Mouse (Mus musculus) kidney, embryonic 16.5 days (tissue): ENCODE results near the gene BC029722. TPM values are rescaled to one million over a fixed set of nuclear protein-coding genes. Genes with fewer than 3 reads are reported as not detected.
A peak's percentile ranks its signal among the peaks of the same experiment; 100 is the strongest.

Source experiments
- ATAC-seq: fragments of 200-750 bp; cut with Nextera tagmentation; 2 replicates; pipeline ENCODE4 v1.8.0; 2017; ENCODE audit warnings: moderate TSS enrichment; ENCODE audit not compliant: low FRiP score, low TSS enrichment
- H3K27ac ChIP-seq: fragments of 300-500 bp; sonication (generic); 2 replicates; pipeline ENCODE4 v1.5.1; 2014; ENCODE audit warnings: low read length
- H3K27me3 ChIP-seq: fragments of 300-500 bp; sonication (generic); 2 replicates; pipeline ENCODE4 v1.6.1; 2014; ENCODE audit warnings: low read length, control low read depth, mixed read lengths; ENCODE audit not compliant: insufficient read depth
- H3K36me3 ChIP-seq: fragments of 300-500 bp; sonication (generic); 2 replicates; pipeline ENCODE4 v1.6.1; 2014; ENCODE audit warnings: low read length, control low read depth, mixed read lengths; ENCODE audit not compliant: insufficient read depth
- H3K4me1 ChIP-seq: fragments of 300-500 bp; sonication (generic); 2 replicates; pipeline ENCODE4 v1.6.1; 2014; ENCODE audit warnings: low read length, control low read depth, mixed read lengths; ENCODE audit not compliant: insufficient read depth
- H3K4me2 ChIP-seq: fragments of 300-500 bp; sonication (generic); replicated peaks from 2 replicates; pipeline ENCODE4 v1.6.1; 2014; ENCODE audit warnings: low read depth, low read length
- H3K4me3 ChIP-seq: fragments of 300-500 bp; sonication (generic); 2 replicates; pipeline ENCODE4 v1.5.1; 2014; ENCODE audit warnings: mild to moderate bottlenecking, low read length
- H3K9ac ChIP-seq: fragments of 300-500 bp; sonication (generic); replicated peaks from 2 replicates; pipeline ENCODE4 v1.6.1; 2014; ENCODE audit warnings: low read length
- H3K9me3 ChIP-seq: fragments of 300-500 bp; sonication (generic); 2 replicates; pipeline ENCODE4 v1.6.1; 2016; ENCODE audit warnings: low read length, control low read depth
- WGBS: fragments of 180-500 bp; shearing (Covaris S2); extraction: QIAGEN DNeasy Blood & Tissue Kit; methylation state at CpG from one replicate; pipeline ENCODE4 v1.1.7; 2014; 5-methylcytosine and 5-hydroxymethylcytosine counted together
- polyA plus RNA-seq: library from polyadenylated mRNA; unstranded; fragments of >200 nt; fragmentation: Nextera tagmentation; extraction: Ambion mirVana; gene quantifications from 2 replicates; pipeline ENCODE4 v1.2.1, GENCODE M21; 2015

BC029722 gene
- polyA plus RNA-seq, 1 experiment from 2014 or later = 20.0 TPM

- no peak for ATAC-seq
- Histone ChIP-seq H3K36me3 (no peaks in the 10 kb centered on the region), H3K27me3 (no peaks in the 10 kb centered on the region), H3K4me2 (no peak overlapping the region), H3K9me3 (no peaks in the 10 kb centered on the region), H3K9ac (no peak overlapping the region), H3K4me1 (no peaks in the 10 kb centered on the region), H3K4me3 (no peak overlapping the region), H3K27ac (no peak overlapping the region)
- 55% methylated on average over 18 of the region's 18 CpGs for WGBS
Measured at GRCm38 (mm10) chr2:155787949-155788931, 31.0 kb downstream of the BC029722 start.

- ATAC-seq = no peak
- no peak overlapping the region for H3K4me2 ChIP-seq
- no peak overlapping the region for H3K27ac ChIP-seq
- H3K9ac ChIP-seq = no peak overlapping the region
- 77% methylated on average over 5 of the region's 5 CpGs for WGBS
- H3K27me3 ChIP-seq = no peaks in the 10 kb centered on the region
- no peaks in the 10 kb centered on the region for H3K9me3 ChIP-seq
- no peak overlapping the region for H3K4me3 ChIP-seq
- H3K36me3 ChIP-seq = no peaks in the 10 kb centered on the region
- no peaks in the 10 kb centered on the region for H3K4me1 ChIP-seq
Measured at GRCm38 (mm10) chr2:155786905-155787304, 32.3 kb downstream of the BC029722 start.

- H3K36me3 ChIP-seq = no peaks in the 10 kb centered on the region
Measured at GRCm38 (mm10) chr2:155784534-155784933, 34.7 kb downstream of the BC029722 start.

GRCm38 (mm10) chr2:155779506-155779905 lies 39.7 kb downstream of the BC029722 start:
- H3K4me3 ChIP-seq = no peak overlapping the region
- no peak overlapping the region for H3K9ac ChIP-seq
- 74% methylated on average over 3 of the region's 3 CpGs for WGBS
- no peak overlapping the region for H3K27ac ChIP-seq
- no peaks in the 10 kb centered on the region for H3K9me3 ChIP-seq
- peaks cover 3% of the 10 kb centered on the region for H3K4me1 ChIP-seq
- H3K4me2 ChIP-seq = no peak overlapping the region
- no peak for ATAC-seq
- no peaks in the 10 kb centered on the region for H3K36me3 ChIP-seq
- peaks cover 24% of the 10 kb centered on the region for H3K27me3 ChIP-seq

More at GRCm38 (mm10) chr2:155784534-155784933, 34.7 kb downstream of the BC029722 start:
- H3K27ac ChIP-seq = no peak overlapping the region
- no peak overlapping the region for H3K9ac ChIP-seq
- H3K4me1 ChIP-seq = no peaks in the 10 kb centered on the region
- no peaks in the 10 kb centered on the region for H3K9me3 ChIP-seq
- no peak for ATAC-seq
- H3K4me2 ChIP-seq = no peak overlapping the region
- H3K27me3 ChIP-seq = no peaks in the 10 kb centered on the region
- no peak overlapping the region for H3K4me3 ChIP-seq
- WGBS = 79% methylated on average over 6 of the region's 6 CpGs

- Histone ChIP-seq H3K36me3 (no peaks in the 10 kb centered on the region), H3K4me1 (peaks cover 3% of the 10 kb centered on the region), H3K4me3 (no peak overlapping the region), H3K9ac (no peak overlapping the region), H3K9me3 (no peaks in the 10 kb centered on the region), H3K27ac (no peak overlapping the region), H3K27me3 (peaks cover 28% of the 10 kb centered on the region), H3K4me2 (no peak overlapping the region)
- 35% methylated on average over 6 of the region's 7 CpGs for WGBS
- ATAC-seq = no peak
Measured at GRCm38 (mm10) chr2:155779066-155779465, 40.2 kb downstream of the BC029722 start.

- Histone ChIP-seq H3K4me2 (no peak overlapping the region), H3K4me1 (peaks cover 3% of the 10 kb centered on the region), H3K36me3 (no peaks in the 10 kb centered on the region), H3K9ac (no peak overlapping the region), H3K27me3 (peaks cover 39% of the 10 kb centered on the region), H3K4me3 (no peak overlapping the region), H3K9me3 (no peaks in the 10 kb centered on the region), H3K27ac (no peak overlapping the region)
- WGBS = 66% methylated on average over 6 of the region's 6 CpGs
- ATAC-seq = no peak
Measured at GRCm38 (mm10) chr2:155778004-155778403, 41.2 kb downstream of the BC029722 start.

GRCm38 (mm10) chr2:155777688-155777985 lies 41.6 kb downstream of the BC029722 start:
- H3K9me3 ChIP-seq = no peaks in the 10 kb centered on the region
- H3K36me3 ChIP-seq = no peaks in the 10 kb centered on the region
- WGBS = 74% methylated on average over 4 of the region's 4 CpGs
- ATAC-seq = no peak
- H3K4me1 ChIP-seq = peaks cover 3% of the 10 kb centered on the region
- peaks cover 43% of the 10 kb centered on the region for H3K27me3 ChIP-seq
- no peak overlapping the region for H3K4me2 ChIP-seq
- H3K9ac ChIP-seq = no peak overlapping the region
- no peak overlapping the region for H3K4me3 ChIP-seq
- H3K27ac ChIP-seq = no peak overlapping the region

GRCm38 (mm10) chr2:155776824-155777687 lies 42.2 kb downstream of the BC029722 start:
- H3K4me3 ChIP-seq = no peak overlapping the region
- H3K9me3 ChIP-seq = no peaks in the 10 kb centered on the region
- ATAC-seq = no peak
- H3K27ac ChIP-seq = no peak overlapping the region
- H3K9ac ChIP-seq = no peak overlapping the region
- 62% methylated on average over 10 of the region's 10 CpGs for WGBS
- H3K27me3 ChIP-seq = peaks cover 45% of the 10 kb centered on the region
- peaks cover 3% of the 10 kb centered on the region for H3K4me1 ChIP-seq
- H3K36me3 ChIP-seq = no peaks in the 10 kb centered on the region
- no peak overlapping the region for H3K4me2 ChIP-seq

GRCm38 (mm10) chr2:155775685-155776263 lies 43.5 kb downstream of the BC029722 start:
- Histone ChIP-seq H3K36me3 (no peaks in the 10 kb centered on the region), H3K9me3 (no peaks in the 10 kb centered on the region), H3K4me2 (peak overlapping the region; percentile 99), H3K4me1 (peaks cover 3% of the 10 kb centered on the region), H3K27me3 (peaks cover 45% of the 10 kb centered on the region), H3K4me3 (peak overlapping the region; percentile 58), H3K27ac (no peak overlapping the region), H3K9ac (no peak overlapping the region; the same call in 1 of the 2 replicates)
- peak; percentile 85; the same call in 1 of the 2 replicates for ATAC-seq
- WGBS = 1% methylated on average over 44 of the region's 44 CpGs
